Mouse (Mus musculus) embryo, embryonic 10 days (tissue): ENCODE measurements at regions not wholly inside any gene's neighbourhood (a gene's known extent, or its start where the extent isn't known, plus 50 kb on each side); places are given as distances from the start of the nearest gene placed in this dataset.

Source experiments
- DNase-seq: peaks from one replicate; pipeline ENCODE4 v3.0.0-alpha.2; 2015; ENCODE audit warnings: low spot score

GRCm38 (mm10) chr8:12330886-12331285 lies 52.3 kb downstream of the A230072I06Rik start:
- DNase-seq: no peak

GRCm38 (mm10) chr8:12331652-12332051 lies 53.0 kb downstream of the A230072I06Rik start:
- DNase-seq: no peak

- no peak for DNase-seq
Measured at GRCm38 (mm10) chr8:12334081-12334480, 55.5 kb downstream of the A230072I06Rik start.

- DNase-seq: peak; percentile 51
Measured at GRCm38 (mm10) chr8:12334605-12335004, 56.0 kb downstream of the A230072I06Rik start.

GRCm38 (mm10) chr8:12339149-12339924 lies 55.8 kb upstream of the Sox1 start:
- DNase-seq: no peak

- no peak for DNase-seq
Measured at GRCm38 (mm10) chr8:12340946-12341345, 54.1 kb upstream of the Sox1 start.
